Comparison of ENCODE assay signal across 12 mouse cellular contexts in the genomic region with DNA sequence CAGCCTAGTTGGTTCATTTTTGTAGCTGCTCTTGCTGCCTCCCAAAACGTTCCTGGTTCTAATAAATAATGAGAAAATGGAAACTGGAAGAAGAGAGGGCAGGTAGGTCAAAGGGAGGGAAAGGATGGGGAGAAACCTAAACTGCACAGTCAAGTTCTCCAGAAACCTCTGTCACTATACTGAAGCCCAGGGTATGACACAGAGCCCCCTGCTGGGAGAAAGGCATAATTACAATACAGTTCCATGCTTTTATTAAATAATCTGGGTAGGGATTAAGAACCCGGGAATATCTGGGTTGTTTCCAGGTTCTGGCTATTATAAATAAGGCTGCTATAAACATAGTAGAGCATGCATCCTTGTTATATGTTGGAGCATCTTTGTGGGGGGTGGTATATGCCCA. TPM values are rescaled to one million over a fixed set of nuclear protein-coding genes. Genes with fewer than 3 reads are reported as not detected.
A peak's percentile ranks its signal among the peaks of the same experiment; 100 is the strongest.
DNase-seq lines count a peak whose midpoint lies in the region; TF ChIP-seq lines count a peak whose summit lies in the region.
"Had no signal": no experiment of that assay in that cellular context is flagged by ENCODE, and none has a peak within 500 bp of the region (broad histone marks: within the 10 kb centered on the region; RNA-seq: fewer than 3 reads in every experiment).

No protein-coding gene starts in this region.

- no peak overlapping the region for H3K27ac ChIP-seq in left cerebral cortex, adult 2 months
- H3K27ac ChIP-seq: embryonic facial prominence, embryonic 12.5 days; hindbrain, embryonic 15.5 days had no signal

- peak; percentile 65 for TF ChIP-seq CTCF in left cerebral cortex, adult 2 months (IDR thresholded peaks at IDR 0.05)

- DNase-seq in cerebellum, adult 9-10 months, result peak; percentile 11
- DNase-seq in cerebellum, adult 11 months, result no peak
- DNase-seq in left cerebral cortex, adult 2 months (ENCODE audit: extremely low spot score in 1 of 2, low spot score in 2 of 2), result no peak
- no peak for DNase-seq in left cerebral cortex, adult 18-20 months (ENCODE audit: low spot score in 2 of 2)
- DNase-seq in MEL-GATA-1-ER (ENCODE audit: extremely low read depth, low read depth), result peak; percentile 26
- DNase-seq in lung, postnatal 25 days (ENCODE audit: low spot score), result peak; percentile 15
- DNase-seq in neural tube, embryonic 10.5 days (ENCODE audit: extremely low spot score, low spot score), result no peak
- DNase-seq in gastrocnemius, postnatal 10 days, result no peak
- DNase-seq: adrenal gland, adult 2 months had no signal

- intact Hi-C loops in left cerebral cortex, adult 2 months (cut with DNase I), result no loop called here

- H3K4me3 ChIP-seq in left cerebral cortex, adult 2 months, result no peak overlapping the region
- H3K4me3 ChIP-seq: embryonic facial prominence, embryonic 12.5 days; hindbrain, embryonic 15.5 days had no signal

RNA-seq across cellular contexts. Expression of a gene that starts 6.8 kb away (rescaled TPM):
- not detected for total RNA-seq in left cerebral cortex, adult 2 months (2021)
- not detected for total RNA-seq in left cerebral cortex, adult 18-20 months (2021)
- total RNA-seq in gastrocnemius, postnatal 10 days (2021), result under 1 TPM; 0.23 to 0.50 TPM

RNA-seq across cellular contexts. Expression of a gene that starts 38.9 kb away (rescaled TPM):
- under 1 TPM in 1 of 2 experiments, not detected in 1; 0.40 TPM for total RNA-seq in left cerebral cortex, adult 2 months (2021)
- total RNA-seq in left cerebral cortex, adult 18-20 months (2021), result not detected
- under 1 TPM; 0.09 to 0.25 TPM for total RNA-seq in gastrocnemius, postnatal 10 days (2021)
- total RNA-seq: layer of hippocampus, postnatal 25 days had no signal

RNA-seq across cellular contexts. Expression of a gene that starts 55.0 kb away (rescaled TPM):
- total RNA-seq in left cerebral cortex, adult 2 months (2021), result not detected
- total RNA-seq in left cerebral cortex, adult 18-20 months (2021), result under 1 TPM in 1 of 2 experiments, not detected in 1; 0.16 TPM
- total RNA-seq in gastrocnemius, postnatal 10 days (2021), result under 1 TPM in 1 of 2 experiments, not detected in 1; 0.34 TPM
- total RNA-seq: layer of hippocampus, postnatal 25 days had no signal

Comparison
In these comparisons a context has a peak if more than half of its experiments do, and no peak if none do; other contexts are left out.
1. DNase-seq: peak in cerebellum, adult 9-10 months (single experiment), MEL-GATA-1-ER (single experiment) and lung, postnatal 25 days (single experiment); none in cerebellum, adult 11 months (single experiment), left cerebral cortex, adult 2 months (0 of 2), left cerebral cortex, adult 18-20 months (0 of 2), neural tube, embryonic 10.5 days (single experiment) and gastrocnemius, postnatal 10 days (single experiment).